Mouse (Mus musculus): ENCODE measurements around the gene Adgrv1.
A peak's percentile ranks its signal among the peaks of the same experiment; 100 is the strongest.
"Not testable (repeated sequence)": the region's sequence is repeated elsewhere in the genome, so short reads cannot be mapped to it uniquely, and the experiment has no call there.

Adgrv1 gene

DNA sequence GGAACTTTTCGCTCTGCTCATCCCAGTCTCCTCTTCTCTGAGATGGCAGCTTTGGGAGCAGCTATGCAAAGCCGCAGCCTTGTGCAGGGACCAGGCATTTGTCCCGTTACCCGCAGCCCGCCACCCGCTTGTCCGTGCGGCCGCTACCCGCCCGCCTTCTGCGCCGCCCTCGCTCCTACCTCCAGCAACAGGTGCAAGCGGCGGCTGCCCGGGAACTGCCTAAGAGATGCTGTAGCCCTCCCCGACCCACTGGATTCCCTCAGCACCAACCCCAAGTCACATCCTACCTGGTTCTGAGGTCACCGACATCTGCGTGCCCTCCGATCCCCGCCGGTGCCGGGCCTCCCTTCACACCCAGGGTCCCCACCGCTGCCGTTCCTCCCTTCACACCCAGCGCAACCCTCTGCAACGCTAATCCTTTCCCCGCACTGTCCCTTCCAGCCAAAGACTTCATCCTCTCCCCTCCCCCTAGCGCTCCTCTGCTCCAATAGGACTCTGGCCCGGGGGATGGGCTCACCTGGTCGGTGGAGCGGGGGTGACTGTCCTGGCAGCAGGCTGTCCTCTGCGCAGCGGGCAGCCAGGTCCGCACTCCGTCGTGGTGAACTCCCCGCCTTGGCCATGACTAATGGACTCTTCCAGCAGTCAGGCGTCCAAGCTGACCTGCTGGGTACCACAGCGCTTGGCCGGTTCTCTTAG, at the start of gene Adgrv1:
Gene Adgrv1 (minus strand): TSS at position 435 of the 696 bp plus-strand sequence.
- DNase-seq: peak; percentile 91 to 96

DNA sequence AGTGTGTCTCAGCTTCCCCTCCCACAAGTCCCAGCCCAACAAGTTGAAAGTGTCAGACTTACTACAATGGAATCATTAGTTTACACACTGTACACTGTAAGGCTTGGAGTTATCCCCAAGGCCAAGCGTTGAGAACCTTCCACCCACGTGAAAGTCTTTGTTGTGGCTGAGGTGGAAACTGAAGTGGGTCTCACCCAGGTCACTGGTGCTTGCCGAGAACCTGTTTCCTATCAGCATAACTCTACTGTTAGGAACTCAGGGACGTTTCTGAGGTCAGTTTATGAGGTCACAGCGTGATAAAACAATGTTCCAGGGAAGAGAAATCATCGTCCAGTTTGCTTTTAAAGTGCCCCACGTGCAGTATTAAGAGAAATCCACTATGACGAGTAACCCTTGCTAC, 42.4 kb upstream of the Adgrv1 start:
- DNase-seq: no peak

DNA sequence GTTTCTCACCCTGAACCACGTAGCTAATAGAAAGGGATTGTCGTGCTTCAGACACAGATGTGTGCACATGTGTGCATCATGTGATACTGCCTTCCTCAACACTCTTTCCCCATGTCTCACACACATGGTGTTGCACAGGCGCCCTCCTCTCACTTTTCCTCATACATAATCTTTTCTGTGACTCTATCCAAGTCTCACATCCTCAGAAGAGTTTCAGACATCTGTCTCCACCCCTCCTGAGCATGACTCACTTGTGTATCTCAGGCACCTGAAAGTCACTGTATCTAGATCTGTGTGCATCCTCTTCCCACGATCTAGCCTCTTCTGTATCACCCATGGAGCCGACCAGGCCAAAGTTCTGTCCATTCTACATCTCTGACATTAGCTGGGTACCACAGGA, 34.8 kb upstream of the Adgrv1 start:
- DNase-seq: no peak

DNA sequence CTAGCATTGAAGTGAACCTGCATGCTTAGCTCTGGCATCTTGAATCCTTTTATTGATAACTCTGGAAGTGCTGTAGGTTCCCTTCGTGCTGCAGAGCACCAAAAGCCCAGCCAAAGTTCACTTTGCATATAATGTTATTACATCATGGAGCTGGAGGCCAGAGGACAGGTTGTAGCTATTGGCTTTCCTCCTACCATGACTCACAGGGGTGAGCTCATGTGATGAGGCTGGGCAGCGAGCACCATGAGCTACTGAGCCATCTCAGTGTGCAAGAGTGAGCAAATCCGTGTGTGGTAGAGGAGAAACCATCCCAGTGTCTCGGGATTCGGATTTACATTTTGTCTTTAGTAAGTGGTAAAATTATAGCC, 31.4 kb upstream of the Adgrv1 start:
- DNase-seq: peak; percentile 42 to 58

GRCm38 (mm10) chr13:81663566-81664330, 30.8 kb upstream of the Adgrv1 start:
- DNase-seq: peak; percentile 58 to 59

DNA sequence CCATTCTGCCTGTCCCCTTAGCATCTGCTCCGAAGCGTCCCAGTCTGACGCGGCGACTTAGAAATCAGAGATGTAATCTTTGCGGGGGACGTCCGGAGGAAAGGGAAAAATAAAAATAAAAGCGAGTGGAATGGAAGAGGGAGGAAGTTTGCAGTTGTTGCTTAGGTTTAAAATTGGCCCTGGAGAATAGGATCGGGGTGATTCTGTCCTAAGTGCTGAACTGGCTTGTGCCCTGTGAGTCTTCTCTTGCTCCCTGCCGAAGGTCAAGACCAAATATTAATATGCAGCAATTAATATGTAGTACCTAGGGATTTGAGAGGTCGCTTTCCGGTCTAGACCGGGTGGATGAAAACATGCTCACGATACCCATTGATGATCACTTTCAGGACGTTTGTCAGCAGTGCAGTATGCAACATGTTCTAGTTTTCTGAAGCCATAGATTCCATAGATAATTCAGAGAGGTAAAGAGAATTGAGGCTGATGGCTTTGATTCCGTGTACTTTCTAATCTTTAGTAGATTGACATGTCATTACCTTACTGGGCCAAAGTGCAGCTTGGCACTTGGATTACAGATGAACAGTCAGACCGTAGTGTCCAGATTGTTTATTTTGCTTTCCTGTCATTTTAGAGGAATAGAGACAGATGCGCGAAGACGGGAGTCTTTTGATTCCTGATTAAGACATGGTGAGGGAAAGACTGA, 25.2 kb upstream of the Adgrv1 start:
- peak; percentile 8 for DNase-seq

GRCm38 (mm10) chr13:81657351-81658052, 24.5 kb upstream of the Adgrv1 start, which contains the start of gene Lysmd3:
Gene Lysmd3, plus strand, starts transcription at chr13:81657663.
- DNase-seq: peak; percentile 97 to 98

GRCm38 (mm10) chr13:81657008-81657350, 24.0 kb upstream of the Adgrv1 start:
- no peak for DNase-seq

GRCm38 (mm10) chr13:81656091-81656850, 23.3 kb upstream of the Adgrv1 start:
- DNase-seq: peak; percentile 24 to 33

DNA sequence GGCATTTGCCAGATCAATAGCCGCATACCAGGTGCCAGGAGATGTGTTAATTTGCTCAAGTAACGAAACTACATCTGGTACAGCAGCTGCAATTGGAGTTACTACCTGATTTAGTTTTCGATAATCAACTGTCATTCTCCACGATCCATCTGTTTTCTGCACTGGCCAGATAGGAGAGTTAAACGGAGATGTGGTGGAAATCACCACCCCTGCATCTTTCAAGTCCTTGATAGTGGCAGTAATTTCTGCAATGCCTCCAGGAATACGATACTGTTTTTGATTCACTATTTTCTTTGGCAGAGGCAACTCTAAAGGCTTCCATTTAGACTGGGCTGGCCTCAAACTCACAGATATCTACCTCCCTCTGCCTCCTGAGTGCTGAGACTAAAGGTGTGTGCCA, 17.4 kb upstream of the Adgrv1 start:
- DNase-seq: not testable (repeated sequence)

DNA sequence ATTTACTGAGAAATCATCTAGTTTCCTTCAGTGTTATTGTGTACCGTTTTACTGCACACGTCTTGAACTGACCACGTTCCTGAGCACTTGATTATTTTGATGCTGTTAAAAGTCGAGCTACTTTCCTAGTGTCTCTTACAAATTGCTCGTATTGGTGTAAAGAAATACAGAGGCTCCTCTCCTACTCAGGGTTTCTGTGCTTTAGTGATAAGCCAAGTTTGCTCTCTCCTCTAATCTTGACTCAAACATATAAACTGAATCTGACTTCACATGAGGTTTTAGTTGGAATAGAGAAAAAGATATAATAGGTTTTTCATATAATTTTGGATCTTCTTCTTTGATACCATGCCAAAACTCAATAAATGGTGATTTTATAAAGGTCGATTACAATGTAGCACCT, 13.4 kb upstream of the Adgrv1 start:
- no peak for DNase-seq

GRCm38 (mm10) chr13:81644047-81644565, 11.2 kb upstream of the Adgrv1 start:
- no peak for DNase-seq

DNA sequence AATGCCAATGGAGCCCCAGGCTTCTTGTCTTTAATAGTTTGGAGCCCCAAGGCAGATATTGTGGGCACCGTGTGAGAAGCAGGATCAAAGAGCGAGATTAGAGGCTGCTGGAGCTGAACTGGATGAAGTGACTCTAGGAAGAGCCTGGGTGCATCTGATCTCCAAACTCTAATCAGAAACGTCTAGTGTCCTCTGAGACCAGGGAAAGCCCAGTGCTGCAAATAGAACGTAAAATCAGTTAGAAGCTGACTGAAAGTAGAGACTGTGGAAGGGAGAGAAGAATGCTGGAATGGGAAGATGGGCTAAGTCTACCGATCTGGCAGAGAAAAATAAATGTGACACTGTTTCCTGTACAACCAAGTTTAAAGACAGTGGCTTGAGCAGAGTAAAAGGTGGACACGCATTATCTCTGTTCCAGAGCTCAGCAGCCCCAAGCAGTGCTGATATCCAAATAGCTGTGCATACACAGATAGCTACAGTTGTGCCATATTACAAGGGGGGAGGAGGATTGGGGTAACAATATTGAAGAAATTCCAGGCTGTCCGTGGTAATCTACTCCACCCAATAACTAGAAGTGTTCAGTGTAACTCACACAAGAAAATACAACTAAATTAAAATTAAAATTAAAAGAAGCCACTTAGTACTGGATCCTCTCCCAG, 9.7 kb upstream of the Adgrv1 start:
- DNase-seq: no peak

DNA sequence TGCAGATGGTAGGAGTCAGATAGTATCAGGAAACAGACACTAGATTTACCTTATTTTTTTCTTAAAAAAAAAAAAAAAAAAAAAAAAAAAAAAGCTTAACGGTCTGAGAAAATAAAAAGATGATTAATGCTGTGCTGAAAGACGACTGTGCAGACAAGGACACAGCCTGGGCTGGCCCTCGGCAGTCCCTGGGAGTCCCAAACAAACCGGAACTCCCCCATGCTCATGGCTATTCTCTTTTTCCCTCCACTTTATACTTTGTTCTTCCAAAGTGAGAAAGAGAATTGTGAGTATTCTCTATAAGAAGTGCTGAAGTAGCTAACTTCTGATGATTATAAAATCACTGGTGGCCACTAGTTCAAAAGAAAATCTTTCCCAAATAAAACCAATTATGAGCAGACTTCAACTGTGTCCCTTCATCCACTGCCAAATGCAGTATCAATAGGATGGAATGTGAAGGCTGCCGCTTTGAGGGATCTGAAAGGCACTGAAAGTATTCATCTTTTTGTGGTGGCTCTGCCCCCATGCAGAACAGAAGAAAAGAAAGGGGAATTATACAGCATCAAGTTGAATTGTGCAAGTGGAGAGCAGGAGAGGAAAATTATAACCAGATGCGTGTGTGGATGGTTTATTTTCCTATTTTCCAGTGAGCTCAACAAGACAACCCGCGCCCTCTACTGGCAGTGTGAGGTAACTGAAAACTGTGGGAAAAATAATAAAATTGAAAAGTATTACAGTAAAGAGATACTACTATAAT, 8.5 kb upstream of the Adgrv1 start:
- peak; percentile 75 to 76 for DNase-seq

DNA sequence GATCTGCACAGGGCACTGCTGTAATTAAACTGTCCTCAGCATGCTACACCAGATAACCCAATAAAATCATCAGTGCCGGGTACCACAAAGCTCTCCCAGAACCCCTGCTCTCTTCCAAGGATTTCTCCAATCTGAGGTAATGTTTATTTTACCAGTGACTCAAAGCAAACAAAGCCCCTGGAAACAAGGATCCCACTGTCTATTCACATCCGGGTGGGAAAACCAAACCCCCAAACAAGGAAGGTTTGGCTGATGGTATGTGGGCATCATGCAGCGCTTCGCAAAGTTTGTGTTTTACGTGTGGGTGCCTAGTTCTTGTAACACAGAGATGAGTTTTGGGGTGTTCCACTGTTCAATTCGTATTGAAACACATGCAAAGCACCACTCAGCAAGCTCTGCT, 7.9 kb upstream of the Adgrv1 start:
- no peak for DNase-seq

DNA sequence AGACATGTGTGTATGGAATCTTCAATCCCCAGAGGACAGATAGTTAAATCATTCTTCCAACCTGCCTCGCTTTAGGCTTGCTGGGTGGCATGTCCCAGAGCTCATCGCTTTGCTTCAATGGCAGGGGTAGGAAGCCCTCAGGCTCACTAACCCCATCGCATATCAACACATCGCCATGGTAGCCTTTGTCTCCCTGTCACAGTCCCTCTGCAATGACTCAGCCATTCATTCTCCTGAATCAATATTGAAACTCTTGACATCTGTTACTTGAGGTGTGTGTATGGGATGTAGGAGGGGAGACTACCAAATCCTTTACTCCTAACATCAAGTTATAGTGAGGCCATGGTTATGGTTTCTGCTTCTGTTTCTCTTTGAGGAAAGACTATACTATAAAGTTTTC, 6.7 kb upstream of the Adgrv1 start:
- DNase-seq: no peak

DNA sequence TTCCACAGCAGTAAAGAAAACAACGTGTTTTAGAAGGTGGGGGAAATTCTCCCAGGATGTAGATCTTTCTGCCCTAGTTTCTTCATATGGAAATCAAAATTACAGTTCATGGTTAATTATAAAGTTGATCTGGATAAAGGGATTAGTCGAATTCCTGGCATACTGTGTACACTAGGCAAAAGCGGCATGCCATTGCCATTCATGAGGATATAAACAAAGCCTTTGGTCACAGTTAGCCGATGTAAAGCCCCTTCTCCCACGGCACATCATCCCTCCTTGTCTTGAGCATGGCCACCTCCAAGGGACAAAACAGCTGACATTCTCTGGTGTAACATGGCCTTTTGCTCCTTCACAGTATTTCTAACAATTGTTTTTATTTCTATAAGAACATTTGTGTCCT, 2.4 kb downstream of the Adgrv1 start:
- no peak for DNase-seq

DNA sequence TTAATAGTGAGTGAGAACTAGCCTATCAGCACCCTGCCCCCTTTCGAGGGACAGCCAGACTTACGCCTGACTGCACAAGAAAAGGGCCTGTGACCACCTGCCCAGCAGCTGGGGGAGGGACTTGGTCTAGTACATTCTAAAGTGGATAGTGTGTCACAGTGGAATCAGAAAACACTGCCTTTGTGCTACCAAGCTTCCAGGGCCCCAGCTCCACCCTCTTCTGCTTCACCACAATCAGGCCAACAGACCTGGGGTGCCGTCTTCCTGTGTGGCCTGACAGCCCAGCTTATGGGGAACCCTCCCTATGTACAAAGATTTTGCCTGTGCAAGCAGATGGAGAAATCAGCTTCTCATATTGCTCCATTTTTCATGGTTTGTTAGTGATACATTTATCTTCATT, 3.6 kb downstream of the Adgrv1 start:
- DNase-seq: peak; percentile 18 to 27

GRCm38 (mm10) chr13:81628631-81629190, 4.2 kb downstream of the Adgrv1 start:
- DNase-seq: no peak

GRCm38 (mm10) chr13:81627861-81628260, 5.1 kb downstream of the Adgrv1 start:
- peak in 1 of 2 experiments; percentile 14 for DNase-seq

Data from cerebellum, postnatal 10 days (tissue).